In genomic region chr8:81466776-81467175, GRCm38 (mm10) we compare ENCODE assay signal across 28 mouse cellular contexts.
DNase-seq lines count a peak whose midpoint lies in the region; ATAC-seq and TF ChIP-seq lines count a peak whose summit lies in the region.
"Had no signal": no experiment of that assay in that cellular context is flagged by ENCODE, and none has a peak within 500 bp of the region (broad histone marks: within the 10 kb centered on the region; RNA-seq: fewer than 3 reads in every experiment).

No protein-coding gene starts in this region.

- TF ChIP-seq POLR2A in spleen, adult 2 months (IDR thresholded peaks at IDR 0.05; ENCODE audit: low read depth, low read length): no peak
- no peak for TF ChIP-seq POLR2A in CH12.LX (IDR thresholded peaks at IDR 0.05; ENCODE audit: low read depth, low read length)

- peak in 1 of 2 experiments; percentile 53 for DNase-seq in spleen, adult 2 months (ENCODE audit: low read depth in 1 of 2, low spot score in 2 of 2)
- no peak for DNase-seq in spleen, adult 12 weeks (ENCODE audit: low spot score)
- DNase-seq in CH12.LX (ENCODE audit: extremely low read depth): peak; percentile 63
- DNase-seq in splenic B cell, adult 2 months (ENCODE audit: low read depth, low spot score): peak; percentile 76
- no peak for DNase-seq in cerebellum, adult 9-10 months
- DNase-seq: adrenal gland, postnatal 10 days; cerebellum, adult 11 months; cerebellum, adult 2 months; cerebellum, postnatal 10 days; cerebellum, postnatal 36 days; forebrain, postnatal 0 days; gastrocnemius, postnatal 36 days; heart, adult 11 months; heart, postnatal 10 days; heart, postnatal 36 days had no signal

- in situ Hi-C loops in CH12.LX (cut with MboI; ENCODE audit: low pct_ligation_motif_present, low pct_unique_long_range_greater_than_20kb, low sequenced_read_pairs): no loop called here

- H3K27me3 ChIP-seq in spleen, adult 2 months (ENCODE audit: control insufficient read depth, insufficient read depth, low read length): no peaks in the 10 kb centered on the region
- no peaks in the 10 kb centered on the region for H3K27me3 ChIP-seq in CH12.LX (replicated peaks)
- H3K27me3 ChIP-seq in splenic B cell, adult 2 months (ENCODE audit: control insufficient read depth, insufficient read depth, low read length, poor library complexity, severe bottlenecking): no peaks in the 10 kb centered on the region
- no peaks in the 10 kb centered on the region for H3K27me3 ChIP-seq in forebrain, embryonic 16.5 days (replicated peaks; ENCODE audit: control insufficient read depth, insufficient read depth, low read length)
- H3K27me3 ChIP-seq in kidney, embryonic 14.5 days (ENCODE audit: control insufficient read depth, insufficient read depth, low read length): no peaks in the 10 kb centered on the region
- H3K27me3 ChIP-seq: forebrain, embryonic 13.5 days; heart, embryonic 12.5 days; heart, embryonic 15.5 days; hindbrain, embryonic 13.5 days; intestine, embryonic 15.5 days had no signal

- no peak for TF ChIP-seq RAD21 in CH12.LX (IDR thresholded peaks at IDR 0.05; ENCODE audit: low read depth, low read length)

- no peak overlapping the region; the same call in 1 of the 2 replicates for H3K4me2 ChIP-seq in CH12.LX (ENCODE audit: insufficient read depth, low read depth, poor library complexity, severe bottlenecking)
- no peak overlapping the region for H3K4me2 ChIP-seq in forebrain, embryonic 16.5 days (ENCODE audit: low read length)
- no peak overlapping the region for H3K4me2 ChIP-seq in kidney, embryonic 14.5 days (replicated peaks; ENCODE audit: low read depth, low read length)
- H3K4me2 ChIP-seq: forebrain, embryonic 13.5 days; heart, embryonic 12.5 days; heart, embryonic 15.5 days; hindbrain, embryonic 13.5 days; intestine, embryonic 15.5 days had no signal

- no peaks in the 10 kb centered on the region for H3K79me2 ChIP-seq in CH12.LX (replicated peaks; ENCODE audit: control insufficient read depth, extremely low read depth, insufficient read depth, poor library complexity, severe bottlenecking)

- no peak overlapping the region for H3K4me3 ChIP-seq in spleen, adult 2 months (ENCODE audit: extremely low read depth, insufficient read depth, insufficient read length)
- no peak overlapping the region for H3K4me3 ChIP-seq in CH12.LX (replicated peaks in 1 of 3; ENCODE audit: low read depth in 2 of 3, low read length in 2 of 3, poor library complexity in 1 of 3)
- H3K4me3 ChIP-seq in forebrain, embryonic 16.5 days (replicated peaks; ENCODE audit: low read length): no peak overlapping the region
- no peak overlapping the region for H3K4me3 ChIP-seq in kidney, embryonic 14.5 days (ENCODE audit: low read length)
- H3K4me3 ChIP-seq: forebrain, embryonic 10.5 days; forebrain, embryonic 13.5 days; heart, embryonic 12.5 days; heart, embryonic 15.5 days; hindbrain, embryonic 10.5 days; hindbrain, embryonic 13.5 days; intestine, embryonic 15.5 days had no signal

- peaks cover 8% of the 10 kb centered on the region for H3K4me1 ChIP-seq in spleen, adult 2 months (ENCODE audit: control insufficient read depth, insufficient read depth, insufficient read length)
- peaks cover 4 to 32% of the 10 kb centered on the region in 2 experiments; a peak in 3 of 4 replicates for H3K4me1 ChIP-seq in CH12.LX (ENCODE audit: control insufficient read depth in 1 of 2, insufficient read depth in 2 of 2)
- H3K4me1 ChIP-seq in forebrain, embryonic 16.5 days (replicated peaks; ENCODE audit: control insufficient read depth, insufficient read depth, low read length): no peaks in the 10 kb centered on the region
- H3K4me1 ChIP-seq in kidney, embryonic 14.5 days (ENCODE audit: control insufficient read depth, insufficient read depth, low read length): no peaks in the 10 kb centered on the region
- H3K4me1 ChIP-seq: forebrain, embryonic 10.5 days; forebrain, embryonic 13.5 days; heart, embryonic 12.5 days; heart, embryonic 15.5 days; hindbrain, embryonic 10.5 days; hindbrain, embryonic 13.5 days; intestine, embryonic 15.5 days had no signal

- peak; percentile 85 for ATAC-seq in megakaryocyte, adult 5-6 weeks (ENCODE audit: poor library complexity, severe bottlenecking)
- no peak for ATAC-seq in forebrain, embryonic 16.5 days
- no peak for ATAC-seq in kidney, embryonic 14.5 days (ENCODE audit: low FRiP score, low TSS enrichment)
- ATAC-seq: activated CD4-positive, CD25-positive, alpha-beta regulatory T cell, adult 4 months; CD4-positive, CD25-positive, alpha-beta regulatory T cell, adult 4 months; forebrain, embryonic 13.5 days; forebrain, postnatal 0 days; hindbrain, embryonic 16.5 days; intestine, embryonic 15.5 days had no signal

- dilution Hi-C loops in CH12.LX (cut with MboI; ENCODE audit: extremely low pct_ligation_motif_present, extremely low pct_unique_long_range_greater_than_20kb, low sequenced_read_pairs): no loop called here

- H3K9ac ChIP-seq in CH12.LX (ENCODE audit: insufficient read depth, low read depth): no peak overlapping the region
- H3K9ac ChIP-seq in forebrain, embryonic 16.5 days (replicated peaks; ENCODE audit: low read depth, low read length): no peak overlapping the region
- H3K9ac ChIP-seq in kidney, embryonic 14.5 days (ENCODE audit: low read depth, low read length): no peak overlapping the region
- H3K9ac ChIP-seq: forebrain, embryonic 13.5 days; forebrain, postnatal 0 days; heart, embryonic 12.5 days; heart, embryonic 15.5 days; hindbrain, embryonic 13.5 days; intestine, embryonic 15.5 days had no signal

- no peak for TF ChIP-seq CTCF in spleen, adult 2 months (IDR thresholded peaks at IDR 0.05; ENCODE audit: extremely low read depth, insufficient read depth, insufficient read length, insufficient replicate concordance)
- TF ChIP-seq CTCF in CH12.LX (conservative IDR thresholded peaks at IDR 0.05 in 1 of 2, IDR thresholded peaks at IDR 0.05 in 1 of 2; ENCODE audit: low read depth in 2 of 2, low read length in 2 of 2): no peak

- peak; percentile 72 for TF ChIP-seq EP300 in CH12.LX (IDR thresholded peaks at IDR 0.05; ENCODE audit: low read length)

- whole genome bisulfite sequencing in spleen, adult 2 months: 49% methylated on average over 2 of the region's 2 CpGs
- WGBS in forebrain, embryonic 16.5 days: 74% methylated on average over 2 of the region's 2 CpGs
- WGBS in kidney, embryonic 14.5 days: 76% methylated on average over 2 of the region's 2 CpGs

- no peaks in the 10 kb centered on the region for H3K9me3 ChIP-seq in CH12.LX (replicated peaks; ENCODE audit: low read length)
- no peaks in the 10 kb centered on the region for H3K9me3 ChIP-seq in forebrain, embryonic 16.5 days (ENCODE audit: control insufficient read depth, low read length)
- no peaks in the 10 kb centered on the region for H3K9me3 ChIP-seq in kidney, embryonic 14.5 days (ENCODE audit: control insufficient read depth, low read length)
- H3K9me3 ChIP-seq: forebrain, embryonic 10.5 days; forebrain, embryonic 13.5 days; heart, embryonic 12.5 days; heart, embryonic 15.5 days; hindbrain, embryonic 10.5 days; hindbrain, embryonic 13.5 days; intestine, embryonic 15.5 days had no signal

- no peaks in the 10 kb centered on the region for H3K36me3 ChIP-seq in spleen, adult 2 months (ENCODE audit: control insufficient read depth, insufficient read depth, low read length)
- H3K36me3 ChIP-seq in CH12.LX (replicated peaks in 1 of 2; ENCODE audit: control insufficient read depth in 1 of 2, insufficient read depth in 1 of 2, low read length in 1 of 2): no peaks in the 10 kb centered on the region
- H3K36me3 ChIP-seq in splenic B cell, adult 2 months (ENCODE audit: control insufficient read depth, insufficient read depth, low read length, poor library complexity, severe bottlenecking): no peaks in the 10 kb centered on the region
- no peaks in the 10 kb centered on the region for H3K36me3 ChIP-seq in forebrain, embryonic 16.5 days (ENCODE audit: control insufficient read depth, insufficient read depth)
- H3K36me3 ChIP-seq in kidney, embryonic 14.5 days (ENCODE audit: control insufficient read depth, insufficient read depth, low read length): no peaks in the 10 kb centered on the region
- H3K36me3 ChIP-seq: forebrain, embryonic 10.5 days; heart, embryonic 12.5 days; heart, embryonic 15.5 days; hindbrain, embryonic 10.5 days; hindbrain, embryonic 13.5 days; intestine, embryonic 15.5 days had no signal

- H3K27ac ChIP-seq in spleen, adult 2 months (ENCODE audit: insufficient read depth, low read length): peak overlapping the region; percentile 73
- no peak overlapping the region for H3K27ac ChIP-seq in CH12.LX (ENCODE audit: insufficient read depth, low read depth)
- no peak overlapping the region for H3K27ac ChIP-seq in forebrain, embryonic 16.5 days (ENCODE audit: low read length)
- no peak overlapping the region for H3K27ac ChIP-seq in kidney, embryonic 14.5 days (ENCODE audit: low read depth, low read length)
- H3K27ac ChIP-seq: forebrain, embryonic 10.5 days; forebrain, embryonic 13.5 days; heart, embryonic 15.5 days; hindbrain, embryonic 10.5 days; hindbrain, embryonic 13.5 days; intestine, embryonic 15.5 days had no signal

TF ChIP-seq in CH12.LX, 34 proteins besides CTCF, POLR2A, EP300 and RAD21:
- TF ChIP-seq MEF2A (IDR thresholded peaks at IDR 0.05; ENCODE audit: borderline replicate concordance, low read depth, low read length): no peak
- TF ChIP-seq ZC3H11A (IDR thresholded peaks at IDR 0.05; ENCODE audit: low read depth, low read length): no peak
- no peak for TF ChIP-seq CHD2 (IDR thresholded peaks at IDR 0.05; ENCODE audit: low read length)
- TF ChIP-seq SIN3A (IDR thresholded peaks at IDR 0.05; ENCODE audit: low read length): no peak
- TF ChIP-seq TCF12 (IDR thresholded peaks at IDR 0.05; ENCODE audit: low read depth, low read length): 0 out of 2 replicates have a peak, but pooled peaks have one; percentile 35
- no peak for TF ChIP-seq TBP (conservative IDR thresholded peaks at IDR 0.05; ENCODE audit: low read depth, low read length)
- TF ChIP-seq MAX (IDR thresholded peaks at IDR 0.05; ENCODE audit: low read length): 0 out of 2 replicates have a peak, but pooled peaks have one; percentile 12
- 0 out of 2 replicates have a peak, but pooled peaks have one; percentile 40 for TF ChIP-seq ELF1 (IDR thresholded peaks at IDR 0.05; ENCODE audit: low read depth, low read length)
- no peak for TF ChIP-seq ZKSCAN1 (IDR thresholded peaks at IDR 0.05; ENCODE audit: borderline replicate concordance, low read depth, low read length)
- peak; percentile 41; the same call in 1 of the 2 replicates for TF ChIP-seq IRF4 (IDR thresholded peaks at IDR 0.05; ENCODE audit: low read depth, low read length)
- TF ChIP-seq ETS1 (conservative IDR thresholded peaks at IDR 0.05; ENCODE audit: low read depth, low read length): peak; percentile 37; the same call in 1 of the 2 replicates
TF ChIP-seq in CH12.LX: peak in this region for 5.

Comparison
In these comparisons a context has a peak if more than half of its experiments do, and no peak if none do; other contexts are left out.
1. DNase-seq: peak in CH12.LX (single experiment) and splenic B cell, adult 2 months (single experiment); none in spleen, adult 12 weeks (single experiment) and cerebellum, adult 9-10 months (single experiment).